Mouse (Mus musculus) hindbrain, embryonic 10.5 days (tissue): ENCODE measurements around the gene Specc1. TPM values are rescaled to one million over a fixed set of nuclear protein-coding genes. Genes with fewer than 3 reads are reported as not detected.

Source experiments
- DNase-seq: peaks from one replicate; pipeline ENCODE4 v3.0.0-alpha.2; 2017; ENCODE audit warnings: low spot score
- H3K27ac ChIP-seq: fragments of 300-500 bp; sonication (generic); 2 replicates; pipeline ENCODE4 v1.5.1; 2016; ENCODE audit warnings: mild to moderate bottlenecking, moderate library complexity
- H3K27me3 ChIP-seq: fragments of 300-500 bp; sonication (generic); 2 replicates; pipeline ENCODE4 v1.6.1; 2016; ENCODE audit warnings: mild to moderate bottlenecking; ENCODE audit not compliant: poor library complexity, insufficient read depth, severe bottlenecking
- H3K36me3 ChIP-seq: fragments of 300-500 bp; sonication (generic); 2 replicates; pipeline ENCODE4 v1.6.1; 2016; ENCODE audit warnings: mild to moderate bottlenecking, moderate library complexity
- H3K4me1 ChIP-seq: fragments of 300-500 bp; sonication (generic); replicated peaks from 2 replicates; pipeline ENCODE4 v1.6.1; 2016; ENCODE audit warnings: mild to moderate bottlenecking
- H3K4me3 ChIP-seq: fragments of 300-500 bp; sonication (generic); 2 replicates; pipeline ENCODE4 v1.5.1; 2016; ENCODE audit warnings: mild to moderate bottlenecking, moderate library complexity
- H3K9me3 ChIP-seq: fragments of 300-500 bp; sonication (generic); 2 replicates; pipeline ENCODE4 v1.6.1; 2016; ENCODE audit warnings: mild to moderate bottlenecking, moderate library complexity
- WGBS: fragments of 180-500 bp; shearing (Covaris S2); methylation state at CpG from one replicate; pipeline ENCODE4 v1.1.7; 2016; 5-methylcytosine and 5-hydroxymethylcytosine counted together
- polyA plus RNA-seq: library from polyadenylated mRNA; unstranded; fragments of >200 nt; fragmentation: Nextera tagmentation; extraction: Ambion mirVana; gene quantifications from 2 replicates; pipeline ENCODE4 v1.2.1, GENCODE M21; 2016

Specc1 gene
- 14.5 and 14.9 TPM in 2 replicates for polyA plus RNA-seq

DNA sequence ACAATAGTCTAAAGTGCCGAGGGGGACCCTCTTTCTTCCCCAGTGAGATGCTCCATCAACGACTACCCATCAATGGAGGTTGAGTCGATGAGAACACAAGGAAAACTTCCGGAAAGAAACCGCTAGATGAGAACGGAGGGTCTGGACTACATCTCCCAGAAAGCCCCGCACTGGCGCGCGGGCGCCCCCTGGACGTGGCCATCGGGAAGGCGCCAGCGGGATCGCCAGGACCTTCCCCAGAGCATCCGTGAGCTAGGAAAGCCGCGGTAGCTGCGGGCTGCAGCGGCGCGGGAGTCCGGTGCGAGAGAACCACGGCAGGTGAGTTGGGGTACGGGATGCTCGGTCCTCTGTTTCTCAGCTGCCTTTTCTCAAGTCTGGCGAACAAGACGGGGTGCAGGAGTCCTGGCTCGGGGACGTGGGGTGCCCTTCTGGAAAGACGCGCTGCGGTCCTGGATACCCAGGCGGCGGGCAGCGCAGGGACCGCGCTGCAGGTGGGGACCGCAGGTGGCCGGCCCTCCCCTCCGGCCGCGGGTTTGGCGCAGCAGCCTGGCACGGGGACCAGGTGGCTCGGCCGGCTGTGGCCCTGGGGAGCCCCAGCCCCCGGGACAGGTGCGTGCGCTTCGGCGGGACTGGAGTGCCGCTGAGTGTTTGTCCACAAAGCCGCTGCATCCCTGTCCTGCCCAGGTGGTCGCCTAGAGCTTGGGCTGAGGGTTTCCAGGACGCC, at the start of gene Specc1:
Specc1 (plus strand) TSS at position 192 of the 724 bp plus-strand sequence.
- H3K27ac ChIP-seq, result 0 out of 2 replicates have a peak within 1 kb of the TSS, but pooled peaks have one; percentile 42
- WGBS, result under 1% methylated on average over 58 of the region's 58 CpGs
- DNase-seq, result peak; percentile 93
- H3K27me3 ChIP-seq, result peaks cover 32% of the 10 kb centered on the region
- H3K4me1 ChIP-seq, result peaks cover 10% of the 10 kb centered on the region
- H3K9me3 ChIP-seq, result no peaks in the 10 kb centered on the region
- H3K4me3 ChIP-seq, result peak within 1 kb of the TSS; percentile 87
- no peaks in the 10 kb centered on the region for H3K36me3 ChIP-seq

DNA sequence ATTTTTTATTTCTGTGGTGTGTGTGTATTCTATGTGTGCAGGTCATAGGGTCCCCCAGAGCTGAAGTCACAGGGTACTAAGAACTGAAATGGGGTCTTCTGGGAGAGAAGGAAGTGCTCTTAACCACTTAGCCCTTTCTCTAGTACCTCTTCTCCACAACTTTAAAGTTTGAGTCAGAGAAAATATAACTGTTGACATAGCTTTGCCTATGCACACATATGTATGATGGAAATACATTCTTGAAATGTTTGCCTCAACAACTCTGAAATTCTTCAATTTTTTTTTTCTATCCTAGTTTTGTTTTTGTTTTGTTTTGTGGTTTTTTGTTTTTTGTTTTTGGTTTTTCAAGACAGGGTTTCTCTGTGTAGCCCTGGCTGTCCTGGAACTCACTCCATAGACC, 48.2 kb upstream of the Specc1 start:
- no peaks in the 10 kb centered on the region for H3K4me1 ChIP-seq
- no peaks in the 10 kb centered on the region for H3K27me3 ChIP-seq
- no peaks in the 10 kb centered on the region for H3K9me3 ChIP-seq
- peaks cover 94% of the 10 kb centered on the region for H3K36me3 ChIP-seq
- no peak overlapping the region for H3K27ac ChIP-seq
- no peak overlapping the region for H3K4me3 ChIP-seq
- no peak for DNase-seq

- H3K9me3 ChIP-seq, result no peaks in the 10 kb centered on the region
- 95% methylated on average over 3 of the region's 3 CpGs for WGBS
- no peaks in the 10 kb centered on the region for H3K27me3 ChIP-seq
- H3K4me1 ChIP-seq, result no peaks in the 10 kb centered on the region
- H3K27ac ChIP-seq, result no peak overlapping the region
- H3K4me3 ChIP-seq, result no peak overlapping the region
- peaks cover 51% of the 10 kb centered on the region for H3K36me3 ChIP-seq
- no peak for DNase-seq
Measured at GRCm38 (mm10) chr11:61919702-61920101, 36.9 kb upstream of the Specc1 start.

DNA sequence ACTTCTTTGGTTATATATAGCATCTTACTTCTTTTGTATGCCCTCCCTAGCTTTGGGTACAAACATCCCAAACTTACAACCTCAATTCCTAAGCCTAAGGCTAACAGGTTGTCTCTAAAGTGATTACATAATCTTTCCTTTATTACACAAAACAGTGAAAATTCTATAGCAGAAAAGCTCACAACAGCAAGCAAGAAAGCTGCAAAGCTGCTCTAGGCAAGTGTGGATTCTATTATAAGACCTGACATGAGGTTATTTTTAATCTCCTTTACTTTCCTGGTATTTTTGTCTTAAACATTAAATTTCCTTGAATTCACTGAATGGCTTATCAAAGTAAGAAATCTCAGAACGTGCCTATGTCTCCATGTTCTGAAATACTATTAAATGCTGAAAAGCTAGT, 33.3 kb upstream of the Specc1 start:
- peaks cover 4% of the 10 kb centered on the region for H3K4me1 ChIP-seq
- WGBS, result 92% methylated on average over 1 of the region's 1 CpGs
- DNase-seq, result no peak

DNA sequence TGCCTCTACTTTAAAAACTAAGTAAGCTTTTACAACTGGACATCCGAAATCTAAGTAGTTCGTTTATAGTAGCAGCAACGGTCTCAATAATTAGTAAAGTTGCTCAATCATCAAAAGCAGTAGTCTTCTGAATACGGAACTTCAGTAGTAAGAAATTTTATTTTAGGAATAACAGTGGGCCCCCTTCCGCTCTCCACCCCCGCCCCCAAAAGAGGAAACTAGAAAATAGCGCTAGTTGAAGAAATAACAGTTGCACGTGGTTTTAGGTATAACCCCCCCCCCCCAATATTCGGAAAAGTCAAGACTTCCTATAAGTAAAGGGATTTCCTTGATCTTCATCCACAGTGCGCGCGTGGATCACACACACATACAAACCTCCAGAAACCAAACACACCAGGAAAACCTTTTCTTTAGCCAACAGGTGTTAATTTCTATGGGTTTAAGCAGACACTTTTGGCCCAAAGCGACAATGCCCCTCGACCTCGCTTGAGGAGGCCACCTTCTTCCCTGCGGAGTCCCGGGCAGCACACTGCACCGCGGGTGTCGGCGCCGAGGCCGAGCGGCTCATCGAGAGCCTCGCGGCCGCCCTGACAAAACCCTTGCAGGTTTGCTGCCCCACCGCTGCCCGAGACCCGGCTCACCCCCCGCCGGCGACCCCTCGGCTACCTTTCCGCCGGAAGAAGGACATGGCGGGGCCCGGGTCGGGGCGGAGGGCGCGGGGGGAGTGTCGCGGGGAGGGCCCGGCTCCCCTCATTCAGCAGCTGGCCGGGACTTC, 27.1 kb upstream of the Specc1 start:
- Histone ChIP-seq H3K4me1 (peaks cover 29% of the 10 kb centered on the region), H3K36me3 (peaks cover 6% of the 10 kb centered on the region), H3K9me3 (no peaks in the 10 kb centered on the region), H3K27me3 (no peaks in the 10 kb centered on the region), H3K27ac (peak overlapping the region; percentile 98), H3K4me3 (peak overlapping the region; percentile 93)
- WGBS, result 3% methylated on average over 47 of the region's 47 CpGs
- no peak for DNase-seq

More for the DNA sequence above, 33.3 kb upstream of the Specc1 start:
- Histone ChIP-seq H3K27ac (no peak overlapping the region), H3K4me3 (no peak overlapping the region), H3K27me3 (no peaks in the 10 kb centered on the region), H3K36me3 (peaks cover 34% of the 10 kb centered on the region), H3K9me3 (no peaks in the 10 kb centered on the region)

- DNase-seq, result peak; percentile 93
- Histone ChIP-seq H3K4me1 (peaks cover 29% of the 10 kb centered on the region), H3K27me3 (no peaks in the 10 kb centered on the region), H3K4me3 (peak within 1 kb of the TSS; percentile 93), H3K36me3 (peaks cover 6% of the 10 kb centered on the region), H3K27ac (peak within 1 kb of the TSS; percentile 98), H3K9me3 (no peaks in the 10 kb centered on the region)
- under 1% methylated on average over 43 of the region's 43 CpGs for WGBS
Measured at GRCm38 (mm10) chr11:61930098-61930517, 26.5 kb upstream of the Specc1 start, which contains the start of gene Akap10. TSS of gene Akap10 (minus strand) at chr11:61930252.

GRCm38 (mm10) chr11:61930640-61931586, 25.6 kb upstream of the Specc1 start:
- 20% methylated on average over 11 of the region's 11 CpGs for WGBS
- Histone ChIP-seq H3K4me1 (peaks cover 29% of the 10 kb centered on the region), H3K36me3 (peaks cover 6% of the 10 kb centered on the region), H3K27me3 (no peaks in the 10 kb centered on the region), H3K4me3 (peak overlapping the region; percentile 93), H3K9me3 (no peaks in the 10 kb centered on the region), H3K27ac (peak overlapping the region; percentile 98)
- no peak for DNase-seq

- no peak overlapping the region for H3K4me3 ChIP-seq
- H3K4me1 ChIP-seq, result no peaks in the 10 kb centered on the region
- no peaks in the 10 kb centered on the region for H3K9me3 ChIP-seq
- H3K27me3 ChIP-seq, result no peaks in the 10 kb centered on the region
- no peak for DNase-seq
- no peak overlapping the region for H3K27ac ChIP-seq
- H3K36me3 ChIP-seq, result no peaks in the 10 kb centered on the region
- WGBS, result 90% methylated on average over 1 of the region's 1 CpGs
Measured at GRCm38 (mm10) chr11:61937761-61938160, 18.8 kb upstream of the Specc1 start.

GRCm38 (mm10) chr11:61942903-61943302, 13.7 kb upstream of the Specc1 start:
- WGBS, result 91% methylated on average over 2 of the region's 2 CpGs
- no peaks in the 10 kb centered on the region for H3K4me1 ChIP-seq
- no peaks in the 10 kb centered on the region for H3K9me3 ChIP-seq
- H3K27ac ChIP-seq, result no peak overlapping the region
- H3K4me3 ChIP-seq, result no peak overlapping the region
- no peaks in the 10 kb centered on the region for H3K36me3 ChIP-seq
- no peak for DNase-seq
- H3K27me3 ChIP-seq, result no peaks in the 10 kb centered on the region

- Histone ChIP-seq H3K4me1 (no peaks in the 10 kb centered on the region), H3K4me3 (no peak overlapping the region), H3K27me3 (no peaks in the 10 kb centered on the region), H3K27ac (no peak overlapping the region), H3K9me3 (no peaks in the 10 kb centered on the region), H3K36me3 (no peaks in the 10 kb centered on the region)
- no peak for DNase-seq
- 84% methylated on average over 9 of the region's 9 CpGs for WGBS
Measured at GRCm38 (mm10) chr11:61944417-61944816, 12.1 kb upstream of the Specc1 start.

DNA sequence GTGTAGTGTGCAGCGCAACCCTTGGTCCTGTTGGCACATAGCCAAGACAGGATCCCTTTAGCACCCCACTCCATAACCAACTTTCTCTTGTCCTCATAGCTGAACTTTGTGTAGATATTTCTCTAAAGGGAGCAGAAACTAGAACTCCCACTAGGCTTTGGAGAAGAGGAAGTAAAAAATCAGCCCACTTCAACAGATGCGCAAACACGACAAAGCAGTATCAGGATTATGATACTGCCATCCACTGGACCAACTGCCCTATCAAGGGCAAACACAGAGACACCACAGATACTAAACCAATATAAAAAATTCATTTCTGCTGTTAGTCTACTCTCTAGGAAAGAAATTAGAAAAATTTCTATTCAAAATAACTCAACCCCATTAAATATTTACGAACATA, 10.0 kb upstream of the Specc1 start:
- WGBS, result 93% methylated on average over 4 of the region's 4 CpGs
- Histone ChIP-seq H3K4me1 (no peaks in the 10 kb centered on the region), H3K27ac (no peak overlapping the region), H3K36me3 (no peaks in the 10 kb centered on the region), H3K27me3 (no peaks in the 10 kb centered on the region), H3K4me3 (no peak overlapping the region), H3K9me3 (no peaks in the 10 kb centered on the region)
- DNase-seq, result no peak

- no peaks in the 10 kb centered on the region for H3K4me1 ChIP-seq
- DNase-seq, result peak; percentile 65
- no peak overlapping the region for H3K27ac ChIP-seq
- H3K27me3 ChIP-seq, result no peaks in the 10 kb centered on the region
- H3K9me3 ChIP-seq, result no peaks in the 10 kb centered on the region
- H3K36me3 ChIP-seq, result no peaks in the 10 kb centered on the region
- no peak overlapping the region for H3K4me3 ChIP-seq
- 6% methylated on average over 3 of the region's 3 CpGs for WGBS
Measured at GRCm38 (mm10) chr11:61949315-61949714, 7.2 kb upstream of the Specc1 start.
